Mouse (Mus musculus) G1E-ER4 (cell line): ENCODE data around the gene Sds. TPM values are rescaled to one million over a fixed set of nuclear protein-coding genes. Genes with fewer than 3 reads are reported as not detected.

Experiments used
- GATA1 ChIP-seq: IDR thresholded peaks from one replicate; pipeline ENCODE4 v1.8.0; 2012; ENCODE audit warnings: low read length, inconsistent platforms
- polyA plus RNA-seq: library from polyadenylated mRNA; stranded (reverse); fragments of >175 nt; gene quantifications from 2 replicates; pipeline ENCODE4 v1.2.3, GENCODE M21; 2012

The Sds gene
- polyA plus RNA-seq, 1 experiment: not detected

GRCm38 (mm10) chr5:120495703-120496226 is 19.4 kb downstream of the Sds start:
- no peak for TF ChIP-seq GATA1

DNA sequence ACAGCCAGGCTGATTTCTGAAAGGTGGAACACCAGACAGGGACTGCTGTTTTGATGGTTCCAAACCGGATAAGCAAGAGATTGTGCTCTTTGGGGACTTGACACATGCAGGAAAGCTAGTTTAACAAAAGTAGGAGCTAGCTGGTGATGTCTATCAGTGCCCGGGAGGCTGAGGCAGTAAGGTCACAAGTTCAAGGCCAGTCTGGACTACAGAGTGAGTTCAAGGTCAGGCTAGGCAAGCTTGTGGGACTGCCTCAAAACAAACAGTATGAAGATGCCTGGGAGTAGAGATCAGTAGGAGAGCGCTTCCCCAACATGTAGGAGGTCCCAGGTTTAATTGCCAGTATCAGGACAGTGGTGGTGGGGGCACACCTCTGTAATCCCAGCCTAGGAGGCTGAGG is 20.7 kb downstream of the Sds start:
- no peak for TF ChIP-seq GATA1

DNA sequence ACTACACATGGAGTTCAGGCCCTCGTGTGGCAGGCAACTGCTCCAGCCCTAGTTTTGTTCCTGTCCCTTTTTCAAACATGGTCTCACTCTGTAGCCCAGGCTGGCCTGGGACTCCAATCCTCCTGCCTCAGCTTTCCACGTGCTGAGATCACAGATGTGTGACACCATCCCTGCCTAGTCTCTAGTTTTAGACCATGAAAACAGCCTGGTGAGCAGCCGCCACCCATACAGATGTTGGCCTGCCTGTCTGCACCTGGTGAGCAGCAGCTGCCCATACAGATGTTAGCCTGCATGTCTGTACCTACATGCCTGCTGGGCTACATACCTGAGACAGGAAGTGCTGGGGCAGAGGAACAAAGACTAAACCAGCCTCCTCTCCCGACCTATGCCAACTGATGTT is 22.9 kb downstream of the Sds start:
- TF ChIP-seq GATA1: no peak

DNA sequence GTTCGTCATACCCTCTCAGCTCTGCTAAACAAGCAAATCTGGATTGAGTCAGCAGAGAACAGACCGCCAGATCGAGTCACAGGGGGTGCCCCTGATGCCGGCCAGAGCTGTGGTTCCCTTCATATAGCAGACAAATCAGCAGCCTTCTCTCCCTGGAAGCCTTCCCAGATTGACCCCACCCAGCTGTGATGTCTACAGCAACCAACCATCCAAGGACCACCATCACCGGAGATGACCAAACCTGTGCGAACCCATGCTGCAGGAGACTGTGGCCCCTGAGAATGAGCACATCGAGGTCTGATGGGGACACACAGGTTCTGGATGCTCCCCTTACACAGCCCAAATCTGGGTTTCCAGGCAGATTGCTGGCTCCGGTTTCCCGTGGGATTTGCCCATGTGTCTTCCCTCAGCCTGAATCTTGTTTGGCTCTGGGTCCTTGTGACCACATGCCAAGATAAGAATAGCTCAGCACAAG is 25.9 kb downstream of the Sds start:
- TF ChIP-seq GATA1: no peak

GRCm38 (mm10) chr5:120502675-120503143 is 26.4 kb downstream of the Sds start:
- TF ChIP-seq GATA1: no peak

- TF ChIP-seq GATA1: no peak
Observed at GRCm38 (mm10) chr5:120503144-120503795, 26.9 kb downstream of the Sds start, which contains the start of gene Plbd2. Gene Plbd2, minus strand, starts transcription at chr5:120503625.

- no peak for TF ChIP-seq GATA1
Observed at GRCm38 (mm10) chr5:120505368-120505767, 29.0 kb downstream of the Sds start.

GRCm38 (mm10) chr5:120505781-120506180 is 29.5 kb downstream of the Sds start:
- TF ChIP-seq GATA1: no peak

GRCm38 (mm10) chr5:120506490-120506889 is 30.2 kb downstream of the Sds start:
- no peak for TF ChIP-seq GATA1

GRCm38 (mm10) chr5:120507311-120507710 is 31.0 kb downstream of the Sds start:
- no peak for TF ChIP-seq GATA1

- no peak for TF ChIP-seq GATA1
Observed at GRCm38 (mm10) chr5:120510982-120511642, 34.8 kb downstream of the Sds start, which contains the start of gene Slc8b1. Gene Slc8b1, plus strand, starts transcription at chr5:120511168.

- no peak for TF ChIP-seq GATA1
Observed at GRCm38 (mm10) chr5:120511643-120512220, 35.4 kb downstream of the Sds start.

- no peak for TF ChIP-seq GATA1
Observed at GRCm38 (mm10) chr5:120512911-120513555, 36.7 kb downstream of the Sds start.

DNA sequence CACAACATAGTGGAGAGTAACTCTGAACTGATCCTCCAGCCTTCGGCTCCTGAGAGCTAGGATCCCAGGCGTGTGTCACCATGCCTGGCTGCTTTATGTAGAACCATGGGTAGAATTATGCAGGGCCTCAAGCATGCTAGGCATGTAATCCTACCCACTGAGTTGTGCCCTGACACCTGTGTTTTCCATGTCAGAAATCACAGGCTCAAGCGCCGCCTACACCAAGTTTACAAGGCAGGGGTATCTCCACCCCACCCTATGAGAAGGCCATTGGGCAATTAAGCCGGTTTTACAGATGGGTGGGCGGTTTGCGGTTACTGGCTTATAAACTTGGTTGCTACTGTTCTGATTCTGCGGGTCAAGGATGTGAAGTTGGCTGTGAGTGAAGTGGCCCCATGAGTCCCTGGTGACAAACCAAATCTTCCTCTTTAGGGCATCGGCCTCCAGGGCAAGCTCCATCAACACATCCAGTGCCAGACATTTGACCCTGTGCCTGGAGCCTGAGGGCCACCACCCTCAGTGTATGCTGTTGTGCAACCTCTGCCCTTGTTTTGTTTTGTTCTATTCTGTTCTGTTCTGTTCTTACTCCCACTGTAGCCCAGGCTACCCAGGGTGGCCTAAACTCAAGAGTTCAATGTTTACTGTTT is 37.8 kb downstream of the Sds start:
- TF ChIP-seq GATA1: no peak

DNA sequence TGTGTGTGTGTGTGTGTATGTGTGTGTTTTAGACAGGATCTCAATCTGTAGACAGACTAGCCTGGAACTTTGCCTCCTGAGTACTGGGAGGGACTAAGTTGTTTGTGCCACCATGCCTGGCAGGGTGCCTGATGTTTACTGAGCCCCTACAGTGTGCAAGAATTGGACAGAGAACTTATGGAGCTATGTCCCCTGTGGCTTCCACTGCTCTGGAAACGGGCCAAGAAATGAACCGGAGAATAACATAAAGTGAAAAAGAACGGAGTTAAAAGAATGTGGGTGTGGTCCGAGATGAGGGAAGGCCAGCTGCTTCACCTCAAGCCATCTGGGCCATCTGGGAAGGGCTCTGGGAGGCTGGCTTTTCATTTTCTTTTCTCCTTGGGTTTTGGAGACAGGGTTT is 38.4 kb downstream of the Sds start:
- TF ChIP-seq GATA1: no peak
